Mouse (Mus musculus): ENCODE data around the gene Sart1.

Gene Sart1

GRCm38 (mm10) chr19:5388588-5389242, at the start of gene Sart1:
TSS of gene Sart1 (minus strand) at chr19:5388703.
- CTCF ChIA-PET, result interaction anchor here (0.6 kb wide), 1 partner anchor 96 kb away, joined by 3 read pairs; no protein-coding TSS in a partner anchor

DNA sequence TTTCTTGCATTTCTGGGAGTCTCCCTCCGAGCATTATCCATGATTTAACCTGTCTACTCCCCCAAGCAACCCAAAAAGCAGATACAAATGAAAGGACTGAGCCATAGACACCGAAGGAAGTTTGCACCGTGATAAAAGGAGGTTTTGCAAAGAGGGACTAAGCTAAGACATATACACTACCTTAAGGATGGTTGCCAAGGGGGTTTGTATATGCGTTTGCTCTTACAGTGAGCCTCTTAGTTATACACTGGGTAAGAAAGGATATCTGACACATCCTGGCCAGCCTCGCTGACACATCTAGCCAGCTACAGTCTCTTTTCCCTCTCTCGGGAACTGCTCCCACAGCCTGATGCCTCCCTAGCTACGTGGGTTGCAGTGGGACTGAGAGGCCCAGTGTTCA, 45.4 kb upstream of the Sart1 start:
- CTCF ChIA-PET, result interaction anchor here (0.7 to 2.5 kb wide), 2 partner anchors 23 to 54 kb away, joined by 3 to 9 read pairs; partner anchors contain the start of gene Mus81

GRCm38 (mm10) chr19:5432992-5433852, 44.7 kb upstream of the Sart1 start:
- CTCF ChIA-PET, result interaction anchor here (1.0 to 2.5 kb wide), 3 partner anchors 31 to 62 kb away, joined by 3 to 9 read pairs (median 4); partner anchors contain the start of gene Mus81

DNA sequence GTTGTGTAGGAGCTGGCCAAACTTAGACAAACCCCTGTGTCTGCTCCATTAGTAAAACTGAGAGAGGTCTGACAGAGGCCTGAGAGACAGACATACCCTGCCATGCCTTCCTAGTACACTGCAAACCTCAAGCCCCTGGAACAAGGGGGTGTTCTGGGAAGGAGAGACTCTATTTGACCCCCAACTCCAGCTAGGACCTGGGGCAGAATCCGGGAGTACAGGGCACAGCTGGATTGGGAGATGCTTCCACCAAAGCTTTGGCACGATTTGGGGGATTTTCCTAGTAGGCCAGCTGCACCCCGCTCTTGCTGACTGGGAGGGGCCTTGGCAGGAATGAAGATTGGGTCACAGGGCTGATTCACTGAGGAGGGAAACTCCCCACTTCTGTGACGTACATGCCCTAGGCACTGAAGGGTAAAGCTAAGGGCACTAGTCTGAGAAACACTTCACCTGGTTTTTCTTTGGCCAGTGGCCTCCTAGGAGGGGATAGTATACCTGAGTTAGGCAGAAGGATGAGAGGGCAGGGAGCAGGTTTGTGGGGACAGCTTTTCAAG, 43.5 kb upstream of the Sart1 start:
- CTCF ChIA-PET, result interaction anchor here (2.5 kb wide), 1 partner anchor 56 kb away, joined by 9 read pairs; the partner anchor contains the start of gene Mus81

DNA sequence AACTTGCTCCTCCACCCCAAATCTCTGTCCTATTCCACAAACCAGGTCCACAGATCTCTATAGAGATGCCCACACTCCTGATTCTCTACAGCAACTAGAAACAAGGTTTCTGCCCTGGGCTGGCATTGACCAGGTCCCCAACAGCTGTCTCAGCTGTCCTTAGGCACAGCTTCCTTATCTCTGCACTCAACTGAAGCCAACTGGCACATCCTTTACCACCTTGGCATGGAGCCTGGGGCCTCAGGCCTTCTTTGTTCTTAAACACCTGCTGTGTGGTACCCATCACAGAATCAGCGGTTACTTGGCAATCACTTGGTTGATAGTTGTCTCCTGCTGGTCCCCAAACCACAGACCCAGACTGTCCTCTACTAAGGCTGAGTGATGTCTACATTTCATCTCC, 41.9 kb upstream of the Sart1 start:
- CTCF ChIA-PET, result interaction anchor here (1.2 kb wide), 1 partner anchor 23 kb away, joined by 4 read pairs; no protein-coding TSS in a partner anchor

GRCm38 (mm10) chr19:5429806-5430205, 41.3 kb upstream of the Sart1 start:
- CTCF ChIA-PET, result interaction anchor here (0.7 to 1.2 kb wide), 3 partner anchors 12 to 23 kb away, joined by 3 to 5 read pairs (median 4); no protein-coding TSS in a partner anchor

- CTCF ChIA-PET, result interaction anchor here (0.7 to 1.2 kb wide), 3 partner anchors 13 to 22 kb away, joined by 3 to 5 read pairs (median 4); no protein-coding TSS in a partner anchor
Observed at GRCm38 (mm10) chr19:5429219-5429618, 40.7 kb upstream of the Sart1 start.

- CTCF ChIA-PET, result interaction anchor here (0.7 kb wide), 1 partner anchor 549 kb away, joined by 8 read pairs; no protein-coding TSS in a partner anchor
Observed at GRCm38 (mm10) chr19:5428083-5428482, 39.6 kb upstream of the Sart1 start.

DNA sequence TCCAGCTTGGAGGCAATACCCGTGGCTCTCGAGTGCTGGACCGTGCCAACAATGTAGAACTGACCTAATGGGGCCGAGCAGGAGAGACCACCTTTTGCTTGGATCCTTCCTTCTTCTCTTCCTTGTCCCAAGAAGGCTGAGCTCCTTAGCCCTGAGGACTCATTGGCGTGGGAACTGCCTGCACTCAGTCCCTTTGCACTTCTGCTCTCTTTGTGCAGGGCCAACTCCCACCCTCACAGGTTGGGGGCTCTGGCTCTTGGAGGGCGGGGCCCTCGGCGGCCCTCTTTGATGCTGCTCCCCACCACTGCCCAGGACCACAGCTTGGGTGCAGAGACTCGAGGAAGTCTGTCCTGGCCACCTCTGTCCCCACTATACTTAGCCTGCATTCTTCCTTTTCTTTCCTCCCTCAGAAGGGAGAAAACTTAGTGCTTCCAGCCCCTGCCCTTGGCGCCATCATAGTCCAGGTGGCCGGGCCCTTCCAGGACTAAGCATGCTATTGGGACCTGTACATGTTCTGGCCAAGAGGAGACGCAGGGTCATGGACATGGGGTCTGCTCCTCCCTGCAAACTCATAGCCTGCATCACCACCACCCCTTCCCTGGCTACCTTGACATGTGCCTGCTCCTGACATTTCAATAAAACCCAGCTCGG, 38.3 kb upstream of the Sart1 start:
- CTCF ChIA-PET, result interaction anchor here (0.6 kb wide), 1 partner anchor 318 kb away, joined by 3 read pairs; no protein-coding TSS in a partner anchor

GRCm38 (mm10) chr19:5425906-5426565, 37.5 kb upstream of the Sart1 start:
- CTCF ChIA-PET, result no interaction called here

DNA sequence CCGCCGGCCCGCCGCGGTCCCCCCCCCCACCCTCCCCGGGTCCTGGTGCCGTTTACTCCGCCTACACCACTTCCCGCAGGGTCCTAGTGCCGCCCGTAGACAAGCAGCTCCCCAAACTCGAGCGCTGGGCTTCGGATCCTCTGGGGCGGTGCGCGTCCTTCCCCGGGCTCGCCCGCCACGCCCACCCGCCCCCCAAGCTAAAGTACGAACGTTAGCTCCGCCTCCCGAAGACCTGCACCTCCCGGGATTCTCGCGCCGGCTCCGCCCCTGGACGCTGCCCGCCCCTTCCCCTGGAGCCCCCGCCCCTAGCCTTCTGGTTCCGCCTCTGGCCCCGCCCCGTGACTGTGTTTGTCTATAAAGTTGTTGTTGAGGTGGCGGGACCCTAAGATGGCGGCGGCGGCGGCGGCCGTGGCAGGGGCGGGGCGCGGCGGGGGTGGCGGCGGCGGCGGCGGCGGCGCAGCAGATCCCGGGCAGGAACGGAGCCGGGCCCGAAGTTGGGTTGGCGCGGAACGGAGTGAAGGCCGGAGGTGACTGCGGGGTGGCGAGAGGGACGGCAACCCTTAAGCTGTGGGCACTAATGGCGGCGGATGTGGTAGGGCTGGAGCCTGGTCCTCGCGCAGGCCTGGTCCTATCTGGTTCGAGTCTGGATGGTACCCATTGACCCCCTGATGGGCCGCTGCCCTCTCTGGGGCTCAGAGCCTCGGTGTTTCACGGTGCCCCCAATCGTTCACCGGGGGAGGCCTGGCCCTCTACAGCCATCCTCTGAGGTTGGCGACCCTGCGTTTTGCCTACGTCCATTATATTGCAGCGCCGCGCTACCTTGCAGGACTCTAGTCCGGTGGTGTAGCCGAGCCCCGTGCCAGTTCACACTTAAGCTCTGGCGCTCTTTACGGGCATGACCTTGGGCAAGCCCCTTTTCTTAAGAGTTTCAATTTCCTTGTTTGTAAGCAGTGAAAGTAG, 36.6 kb upstream of the Sart1 start, which contains the start of the genes Drap1 and AI837181:
Gene Drap1 (minus strand): TSS at position 198 of the 960 bp plus-strand sequence.
Gene AI837181 (plus strand): TSS at position 363 of the 960 bp plus-strand sequence.
- CTCF ChIA-PET, result interaction anchor here (0.5 to 1.3 kb wide), 3 partner anchors 18 to 83 kb away, joined by 3 to 5 read pairs (median 4); no protein-coding TSS in a partner anchor

GRCm38 (mm10) chr19:5424092-5424781, 35.7 kb upstream of the Sart1 start:
- CTCF ChIA-PET, result interaction anchor here (0.6 to 1.3 kb wide), 3 partner anchors 17 to 27 kb away, joined by 3 to 6 read pairs (median 5); no protein-coding TSS in a partner anchor

DNA sequence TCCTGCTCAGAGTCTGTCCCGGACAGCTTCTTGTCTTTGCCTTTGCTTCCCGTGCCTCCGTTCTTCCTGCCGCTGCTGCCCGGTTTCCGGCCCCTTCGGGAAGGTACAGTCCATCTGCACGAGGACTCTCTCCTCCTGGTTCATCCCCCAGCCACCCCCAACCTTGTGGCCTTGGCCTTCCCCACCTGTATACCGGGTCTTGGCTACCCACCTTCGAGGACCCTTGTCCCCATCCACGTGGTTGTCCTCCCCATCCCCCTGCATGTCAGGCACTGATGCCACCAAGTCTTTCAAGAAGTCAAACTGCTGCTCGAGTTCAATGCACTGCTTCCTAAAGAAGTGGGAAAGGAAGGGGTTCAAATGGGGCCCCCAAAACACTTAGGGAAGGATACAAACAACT, 35.1 kb upstream of the Sart1 start:
- CTCF ChIA-PET, result interaction anchor here (1.3 kb wide), 1 partner anchor 16 kb away, joined by 5 read pairs; no protein-coding TSS in a partner anchor

DNA sequence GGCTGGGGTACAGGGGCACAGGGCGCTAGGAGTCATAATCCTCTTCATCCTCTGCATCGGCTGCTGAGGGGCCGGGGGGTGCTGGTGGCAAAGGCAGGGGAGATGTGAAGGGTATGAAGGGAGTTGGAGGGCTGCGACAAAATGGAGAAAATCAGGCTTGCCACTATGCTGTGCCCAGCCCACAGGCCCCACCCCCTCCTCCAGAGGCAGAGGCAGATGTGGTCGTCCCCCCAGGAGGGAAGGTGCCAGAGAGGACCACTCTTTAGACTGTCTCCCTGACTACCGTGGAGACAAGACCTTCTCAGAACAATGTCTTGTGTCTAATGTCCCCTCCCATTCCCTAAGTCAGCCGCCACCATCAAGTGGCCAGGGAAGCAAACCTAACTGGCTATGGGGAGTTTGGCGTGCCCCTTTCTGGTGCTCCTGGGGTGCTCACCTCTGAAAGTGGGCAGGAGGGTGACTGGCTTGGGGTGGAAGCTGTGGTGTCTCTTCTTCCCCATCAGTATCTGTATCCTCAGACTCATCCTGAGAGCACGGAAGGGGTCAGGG, 34.5 kb upstream of the Sart1 start:
- CTCF ChIA-PET, result no interaction called here

GRCm38 (mm10) chr19:5422267-5422666, 33.8 kb upstream of the Sart1 start:
- CTCF ChIA-PET, result interaction anchor here (1.0 kb wide), 1 partner anchor 13 kb away, joined by 3 read pairs; no protein-coding TSS in a partner anchor

GRCm38 (mm10) chr19:5421784-5422183, 33.3 kb upstream of the Sart1 start:
- CTCF ChIA-PET, result interaction anchor here (1.0 kb wide), 1 partner anchor 13 kb away, joined by 3 read pairs; no protein-coding TSS in a partner anchor

DNA sequence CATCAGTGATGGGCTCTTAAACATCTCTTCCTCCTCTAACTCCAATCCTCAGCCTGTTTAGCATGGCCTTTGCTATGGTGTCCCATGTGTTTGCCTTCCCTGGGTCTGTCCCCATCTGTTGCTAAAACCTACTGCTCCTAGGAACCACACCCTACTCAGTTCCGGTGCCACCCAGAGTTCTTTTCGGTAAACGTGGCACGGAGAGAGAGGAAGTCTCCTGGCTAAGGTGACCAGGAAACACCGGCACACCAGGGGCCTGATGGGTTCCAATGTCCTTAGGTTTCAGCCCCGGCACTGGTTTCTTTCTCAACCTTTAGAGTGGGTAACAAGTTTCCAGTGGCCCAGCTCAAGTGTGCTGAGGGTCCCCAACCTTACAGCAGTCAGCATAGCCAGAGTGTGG, 32.1 kb upstream of the Sart1 start:
- CTCF ChIA-PET, result no interaction called here

GRCm38 (mm10) chr19:5419630-5420029, 31.1 kb upstream of the Sart1 start:
- CTCF ChIA-PET, result no interaction called here
